Mouse (Mus musculus) left cerebral cortex, adult 9 months (tissue): ENCODE measurements around the gene Cd40.

Experiments used
- DNase-seq, 2 experiments: peaks; one replicate each; pipeline ENCODE4 v3.0.0; 2022; ENCODE audit warnings: low spot score in 2 of 2

Cd40 gene

DNA sequence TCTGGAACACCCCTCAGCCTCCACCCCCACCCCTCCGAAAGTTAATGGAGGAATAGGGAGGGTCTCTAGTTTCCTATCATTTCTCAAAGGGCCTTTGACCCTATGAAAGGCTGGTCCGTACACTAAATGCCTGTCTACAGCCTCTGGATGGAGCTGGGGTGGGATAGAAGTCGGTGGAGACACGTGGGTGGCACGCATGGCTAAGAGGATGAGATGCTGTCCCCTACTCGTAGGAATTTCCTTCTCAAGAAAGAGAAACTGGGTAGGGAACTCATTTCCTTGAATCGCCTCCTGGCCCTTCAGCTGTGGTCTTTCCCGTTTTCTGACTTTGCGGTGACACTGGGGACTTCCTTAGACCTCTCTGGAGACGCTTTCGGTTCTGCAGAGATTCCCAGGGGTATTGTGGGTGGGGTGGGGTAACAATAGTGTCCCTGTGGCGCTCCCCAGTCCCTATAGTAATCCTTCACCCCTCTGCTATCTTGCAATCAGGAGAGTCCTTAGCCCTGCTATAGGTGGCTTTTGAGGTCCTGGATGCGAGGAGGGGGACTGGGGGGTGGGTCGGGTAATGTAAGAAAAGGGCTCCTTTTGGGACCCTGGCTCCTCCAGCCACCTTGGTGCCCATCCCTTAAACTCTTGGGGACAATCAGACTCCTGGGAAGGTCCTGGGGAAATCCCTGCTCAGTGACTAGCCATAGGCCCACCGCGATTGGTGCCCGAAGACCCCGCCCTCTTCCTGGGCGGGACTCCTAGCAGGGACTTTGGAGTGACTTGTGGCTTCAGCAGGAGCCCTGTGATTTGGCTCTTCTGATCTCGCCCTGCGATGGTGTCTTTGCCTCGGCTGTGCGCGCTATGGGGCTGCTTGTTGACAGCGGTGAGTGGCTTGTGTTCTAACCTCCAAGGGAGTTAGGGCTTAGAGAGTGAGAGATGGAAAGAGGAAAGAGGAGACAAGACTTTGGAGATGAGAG is at the start of gene Cd40:
Gene Cd40 (plus strand): TSS at position 740 of the 965 bp plus-strand sequence.
- DNase-seq, result no peak

DNA sequence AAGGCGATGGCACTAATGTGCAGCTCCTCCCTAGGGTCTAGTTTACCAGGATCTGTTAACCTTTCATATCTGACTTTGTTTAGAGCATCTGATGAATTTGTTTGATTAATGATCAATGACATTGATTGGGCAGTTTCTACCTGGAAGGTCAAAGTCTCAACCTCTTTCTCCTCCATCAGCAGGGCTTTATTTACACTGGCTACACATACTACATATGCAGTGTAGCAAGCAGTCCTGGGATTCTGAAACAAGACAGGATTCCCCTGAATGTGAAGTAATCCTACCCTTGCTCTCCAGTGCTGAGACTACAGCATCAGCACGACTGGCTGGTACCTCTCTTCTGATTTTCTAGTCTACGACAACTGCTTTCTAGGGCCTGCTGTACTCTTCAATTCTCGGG is 48.6 kb upstream of the Cd40 start:
- DNase-seq, result no peak

GRCm38 (mm10) chr2:165007986-165008385 is 47.4 kb upstream of the Cd40 start:
- DNase-seq, result no peak

- DNase-seq, result no peak
Measured at GRCm38 (mm10) chr2:165009161-165009560, 46.3 kb upstream of the Cd40 start.

- DNase-seq, result no peak
Measured at GRCm38 (mm10) chr2:165009581-165009980, 45.8 kb upstream of the Cd40 start.

GRCm38 (mm10) chr2:165010351-165010750 is 45.1 kb upstream of the Cd40 start:
- no peak for DNase-seq

- no peak for DNase-seq
Measured at GRCm38 (mm10) chr2:165014935-165015334, 40.5 kb upstream of the Cd40 start.

GRCm38 (mm10) chr2:165020490-165020889 is 34.9 kb upstream of the Cd40 start:
- DNase-seq, result no peak

- DNase-seq, result no peak
Measured at GRCm38 (mm10) chr2:165027163-165027562, 28.3 kb upstream of the Cd40 start.

GRCm38 (mm10) chr2:165032533-165032932 is 22.9 kb upstream of the Cd40 start:
- DNase-seq, result no peak

- no peak for DNase-seq
Measured at GRCm38 (mm10) chr2:165033306-165033705, 22.1 kb upstream of the Cd40 start.

- DNase-seq, result peak; percentile 92 to 98
Measured at GRCm38 (mm10) chr2:165034131-165035057, 21.0 kb upstream of the Cd40 start, which contains the start of gene Ncoa5. TSS of gene Ncoa5 (minus strand) at chr2:165034867.

- DNase-seq, result no peak
Measured at GRCm38 (mm10) chr2:165035058-165035431, 20.4 kb upstream of the Cd40 start.

GRCm38 (mm10) chr2:165037415-165037814 is 18.0 kb upstream of the Cd40 start:
- DNase-seq, result no peak

- no peak for DNase-seq
Measured at GRCm38 (mm10) chr2:165042126-165042525, 13.3 kb upstream of the Cd40 start.

DNA sequence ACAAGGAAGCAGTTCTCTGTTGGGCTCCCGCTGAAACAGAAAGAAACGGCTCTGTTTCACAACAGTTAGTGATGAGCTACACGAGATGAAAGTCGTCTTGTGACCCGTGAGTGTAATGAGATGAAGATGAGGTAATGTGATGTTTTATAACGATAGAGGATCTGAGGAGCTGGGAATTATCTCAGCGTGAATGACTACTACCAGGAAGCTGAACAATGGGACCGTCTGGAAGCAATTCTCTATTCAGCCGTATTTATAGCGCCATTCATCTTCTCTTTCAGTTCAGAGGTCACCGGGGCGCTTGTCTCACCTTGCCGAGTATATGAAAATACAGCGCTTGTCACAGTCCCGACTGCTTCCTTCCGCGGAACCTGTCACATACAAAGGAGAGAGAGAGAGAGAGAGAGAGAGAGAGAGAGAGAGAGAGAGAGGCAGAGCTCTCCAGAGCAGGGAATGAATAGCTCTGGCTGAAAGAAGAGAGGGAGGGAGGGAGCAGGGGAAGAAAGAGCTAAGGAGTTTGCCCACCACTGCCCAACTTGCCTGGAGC is 12.3 kb upstream of the Cd40 start:
- no peak for DNase-seq

GRCm38 (mm10) chr2:165043729-165044128 is 11.7 kb upstream of the Cd40 start:
- DNase-seq, result no peak

DNA sequence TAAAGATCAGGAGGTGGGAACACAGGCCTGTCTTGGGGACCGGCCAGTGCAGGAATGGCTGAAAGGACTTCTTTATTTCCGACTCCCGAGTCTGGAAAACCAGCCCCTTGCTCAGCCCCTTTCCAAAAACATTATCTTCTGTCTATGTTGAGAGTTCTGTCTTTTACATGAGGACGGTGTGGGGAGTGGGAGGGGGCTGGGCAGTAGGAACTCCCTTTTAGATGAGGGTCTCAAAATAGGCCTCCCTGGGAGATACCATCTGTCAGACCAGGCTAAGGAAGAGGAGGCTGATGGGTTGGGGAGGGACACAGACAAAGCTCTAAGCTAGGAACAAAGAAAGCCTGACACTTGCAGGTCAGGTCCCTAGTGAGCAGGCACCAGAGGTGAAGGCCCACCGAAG is 6.4 kb upstream of the Cd40 start:
- DNase-seq, result no peak

DNA sequence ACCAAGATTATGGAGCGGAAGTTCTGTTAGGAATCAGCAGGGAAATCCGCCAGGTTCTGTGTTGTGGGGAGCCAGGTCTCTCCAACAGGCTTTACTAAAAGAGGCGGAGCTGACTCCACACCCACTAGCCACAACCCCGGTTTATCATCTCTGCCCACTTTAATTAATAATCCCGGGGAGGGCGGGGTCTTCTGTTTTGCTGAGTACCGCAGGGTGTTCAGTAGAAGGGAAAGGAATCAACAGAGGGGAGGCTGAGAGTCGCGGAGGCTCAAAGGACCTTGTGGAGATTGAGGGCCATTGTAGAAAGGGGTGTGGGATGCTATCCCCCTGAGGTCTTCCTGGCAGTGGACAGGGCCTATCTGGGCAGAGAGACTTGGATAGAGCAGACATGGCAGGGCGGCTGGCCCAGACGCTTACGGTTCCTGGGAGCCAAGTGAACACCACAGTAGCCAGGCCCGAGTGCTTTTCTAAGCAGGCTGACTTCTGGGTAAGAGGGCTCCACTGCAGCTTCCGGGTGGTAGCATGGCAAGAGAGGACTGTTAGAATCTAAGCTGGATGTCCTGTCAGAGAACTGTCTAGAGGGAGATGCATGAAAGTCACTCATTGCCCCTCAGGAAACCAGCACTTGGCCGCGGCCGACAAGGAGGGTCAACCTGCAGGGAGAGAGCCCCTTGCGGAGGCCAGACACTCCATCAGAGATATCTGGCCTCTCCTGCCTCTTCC is 4.4 kb upstream of the Cd40 start:
- no peak for DNase-seq

- DNase-seq, result no peak
Measured at GRCm38 (mm10) chr2:165051566-165051965, 3.9 kb upstream of the Cd40 start.

DNA sequence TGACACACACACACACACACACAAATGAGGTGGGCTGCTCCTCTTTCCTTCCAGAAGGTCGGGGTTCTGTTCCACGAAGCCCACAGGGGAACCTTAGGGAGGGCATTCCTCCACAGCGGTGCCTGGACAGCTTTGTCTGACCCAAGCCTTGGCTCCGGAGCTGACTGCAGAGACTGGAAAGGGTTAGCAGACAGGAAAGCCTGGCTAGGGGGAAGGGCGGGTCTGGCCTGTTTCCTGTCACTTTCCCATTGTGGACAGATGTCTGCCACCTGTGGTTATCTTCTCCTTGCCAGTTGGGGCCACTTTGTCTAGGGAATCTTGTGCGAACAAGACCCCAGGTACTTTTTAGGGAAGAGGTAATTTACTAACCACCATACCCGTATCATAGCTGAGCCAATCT is 478 bp downstream of the Cd40 start:
- DNase-seq, result no peak
